Mouse (Mus musculus) gastrocnemius, adult 2 months (tissue): ENCODE measurements around the gene Syngr2. TPM values are rescaled to one million over a fixed set of nuclear protein-coding genes. Genes with fewer than 3 reads are reported as not detected.
"Not testable (repeated sequence)": the region's sequence is repeated elsewhere in the genome, so short reads cannot be mapped to it uniquely, and the experiment has no call there.

Experiments used
- DNase-seq: peaks from one replicate; pipeline ENCODE4 v3.0.0; 2022
- H3K27ac ChIP-seq: fragments of 200-600 bp; 2 replicates; pipeline ENCODE4 v1.8.1; 2022; ENCODE audit warnings: mild to moderate bottlenecking
- H3K4me3 ChIP-seq: fragments of 200-600 bp; 2 replicates; pipeline ENCODE4 v1.8.1; 2022; ENCODE audit warnings: mild to moderate bottlenecking, moderate library complexity
- CTCF ChIP-seq: fragments of 200-600 bp; IDR thresholded peaks from 2 replicates; pipeline ENCODE4 v1.8.1; 2022; ENCODE audit warnings: antibody characterized with exemption, mild to moderate bottlenecking, moderate library complexity
- intact Hi-C: fragments of 180-260 bp; cut with DNase I; formaldehyde crosslinking; loops from one replicate; pipeline ENCODE4 v1.15.1; 2025
- total RNA-seq, 2 experiments: library from RNA; stranded (reverse); gene quantifications; 2 replicates each; pipeline ENCODE4 v1.2.3; 2021

Gene Syngr2
- total RNA-seq, 2 experiments from 2014 or later = 169 to 173 TPM

- Histone ChIP-seq H3K4me3 (peak overlapping the region; percentile 70), H3K27ac (peak overlapping the region; percentile 83)
- TF ChIP-seq CTCF = peak; percentile 82
- intact Hi-C loops = no loop called here
- DNase-seq = peak; percentile 86
These were observed 22.9 kb downstream of the Syngr2 start for GRCm38 (mm10) chr11:117832086-117832969.

GRCm38 (mm10) chr11:117833509-117833908, 24.0 kb downstream of the Syngr2 start:
- H3K4me3 ChIP-seq, DNase-seq, H3K27ac ChIP-seq, intact Hi-C loops: not testable (repeated sequence)

GRCm38 (mm10) chr11:117834086-117834485, 24.6 kb downstream of the Syngr2 start:
- Histone ChIP-seq H3K27ac (no peak overlapping the region), H3K4me3 (no peak overlapping the region)
- no peak for TF ChIP-seq CTCF
- no peak for DNase-seq
- intact Hi-C loops = no loop called here

- TF ChIP-seq CTCF = no peak
- no peak overlapping the region for H3K4me3 ChIP-seq
- intact Hi-C loops = no loop called here
- no peak overlapping the region for H3K27ac ChIP-seq
- peak; percentile 28 for DNase-seq
These were observed 26.8 kb downstream of the Syngr2 start for GRCm38 (mm10) chr11:117836306-117836705.

- no peak overlapping the region for H3K27ac ChIP-seq
- intact Hi-C loops = no loop called here
- no peak for DNase-seq
- no peak for TF ChIP-seq CTCF
- H3K4me3 ChIP-seq = no peak overlapping the region
These were observed 29.1 kb downstream of the Syngr2 start for GRCm38 (mm10) chr11:117838572-117838971.

GRCm38 (mm10) chr11:117839021-117839420, 29.6 kb downstream of the Syngr2 start:
- no peak for TF ChIP-seq CTCF
- intact Hi-C loops = no loop called here
- Histone ChIP-seq H3K27ac (no peak overlapping the region), H3K4me3 (no peak overlapping the region)
- no peak for DNase-seq

- intact Hi-C loops = no loop called here
- DNase-seq = no peak
- H3K4me3 ChIP-seq = no peak overlapping the region
- no peak for TF ChIP-seq CTCF
- no peak overlapping the region for H3K27ac ChIP-seq
These were observed 31.4 kb downstream of the Syngr2 start for GRCm38 (mm10) chr11:117840910-117841309.

- intact Hi-C loops = no loop called here
- no peak overlapping the region for H3K4me3 ChIP-seq
- no peak for TF ChIP-seq CTCF
- no peak overlapping the region for H3K27ac ChIP-seq
- no peak for DNase-seq
These were observed 34.0 kb downstream of the Syngr2 start for GRCm38 (mm10) chr11:117843434-117843833.

GRCm38 (mm10) chr11:117844997-117845396, 35.5 kb downstream of the Syngr2 start:
- no peak for TF ChIP-seq CTCF
- intact Hi-C loops = no loop called here
- H3K27ac ChIP-seq = no peak overlapping the region
- DNase-seq = no peak
- no peak overlapping the region for H3K4me3 ChIP-seq

GRCm38 (mm10) chr11:117845651-117846050, 36.2 kb downstream of the Syngr2 start:
- DNase-seq = no peak
- Histone ChIP-seq H3K27ac (no peak overlapping the region), H3K4me3 (no peak overlapping the region)
- intact Hi-C loops = no loop called here
- no peak for TF ChIP-seq CTCF

- Histone ChIP-seq H3K4me3 (no peak overlapping the region), H3K27ac (no peak overlapping the region)
- DNase-seq = no peak
- TF ChIP-seq CTCF = peak; percentile 47
- intact Hi-C loops = no loop called here
These were observed 37.2 kb downstream of the Syngr2 start for GRCm38 (mm10) chr11:117846640-117847039.

GRCm38 (mm10) chr11:117847593-117848215, 38.2 kb downstream of the Syngr2 start:
- intact Hi-C loops = no loop called here
- DNase-seq = no peak
- Histone ChIP-seq H3K27ac (peak overlapping the region; percentile 94), H3K4me3 (peak overlapping the region; percentile 82)
- no peak for TF ChIP-seq CTCF

GRCm38 (mm10) chr11:117848271-117848984, 39.0 kb downstream of the Syngr2 start:
- H3K4me3 ChIP-seq = peak overlapping the region; percentile 82
- peak overlapping the region; percentile 94 for H3K27ac ChIP-seq
- no peak for DNase-seq
- TF ChIP-seq CTCF = no peak
- intact Hi-C loops = no loop called here
